In genomic region chr3:54753411-54753810, GRCm38 (mm10) we compare ENCODE assay signal across 20 mouse cellular contexts. TPM values are rescaled to one million over a fixed set of nuclear protein-coding genes. Genes with fewer than 3 reads are reported as not detected.
"Had no signal": no experiment of that assay in that cellular context is flagged by ENCODE, and none has a peak within 500 bp of the region (broad histone marks: within the 10 kb centered on the region; RNA-seq: fewer than 3 reads in every experiment).

No protein-coding gene starts in this region.

- ATAC-seq: liver, postnatal 0 days; lung, postnatal 0 days; midbrain, embryonic 16.5 days had no signal

- DNase-seq: liver, postnatal 0 days; lung, adult 2 months; lung, postnatal 4 days; midbrain, embryonic 14.5 days; right cerebral cortex, postnatal 14 days; thymus, adult 2 months; thymus, postnatal 25 days; thymus, postnatal 4 days had no signal

- H3K27me3 ChIP-seq: lung, embryonic 15.5 days; neural tube, embryonic 15.5 days; stomach, embryonic 15.5 days had no signal

RNA-seq across cellular contexts. Expression of gene Smad9, which starts 2.0 kb away (rescaled TPM):
- total RNA-seq: megakaryocyte, adult 5-6 weeks; megakaryocyte-erythroid progenitor cell, adult 5-6 weeks had no signal

RNA-seq across cellular contexts. Expression of gene Gm21958, which starts 39.3 kb away (rescaled TPM):
- total RNA-seq: megakaryocyte, adult 5-6 weeks; megakaryocyte-erythroid progenitor cell, adult 5-6 weeks had no signal
- polyA plus RNA-seq: liver, postnatal 0 days; lung, adult 2 months; lung, postnatal 0 days; myocyte; spleen, adult 2 months; stomach, embryonic 15.5 days; stomach, postnatal 0 days; testis, adult 2 months; thymus, adult 2 months; urinary bladder, adult 2 months had no signal
